Mouse (Mus musculus): ENCODE measurements at regions not wholly inside any gene's neighbourhood (a gene's known extent, or its start where the extent isn't known, plus 50 kb on each side); places are given as distances from the start of the nearest gene placed in this dataset.

DNA sequence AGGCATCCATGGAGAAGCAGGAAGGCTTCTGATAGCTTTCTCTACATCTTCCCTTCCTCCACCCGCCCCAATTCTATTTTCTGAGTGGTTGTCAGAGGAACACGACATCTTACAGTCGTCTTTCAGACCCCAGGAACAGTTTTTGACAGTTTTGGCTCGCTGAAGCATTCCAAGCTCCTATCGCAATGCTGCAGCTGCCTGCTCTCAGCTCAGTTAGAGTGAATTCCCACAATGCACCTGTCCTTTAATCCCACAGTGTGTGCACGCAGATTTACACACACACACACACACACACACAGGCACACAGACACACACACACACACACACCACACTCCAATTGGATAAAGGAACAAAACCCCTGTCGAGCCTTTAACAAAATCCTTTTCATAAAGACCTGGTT lies 290.4 kb downstream of the Sv2b start:
- TF ChIP-seq CTCF (IDR thresholded peaks at IDR 0.05; ENCODE audit: low read depth), result no peak
- no peak for TF ChIP-seq EP300 (IDR thresholded peaks at IDR 0.05; ENCODE audit: low read depth)
